Comparison of ENCODE assay signal across 8 mouse cellular contexts in genomic region chr11:18878748-18879455, GRCm38 (mm10).
DNase-seq lines count a peak whose midpoint lies in the region; ATAC-seq and TF ChIP-seq lines count a peak whose summit lies in the region.

No protein-coding gene starts in this region.

- WGBS in heart, embryonic 15.5 days, result 2% methylated on average over 13 of the region's 13 CpGs
- WGBS in embryonic facial prominence, embryonic 12.5 days, result 4% methylated on average over 13 of the region's 13 CpGs
- WGBS in limb, embryonic 11.5 days, result 1% methylated on average over 11 of the region's 13 CpGs
- 2% methylated on average over 13 of the region's 13 CpGs for WGBS in neural tube, embryonic 13.5 days

- DNase-seq in heart, postnatal 4 days, result no peak
- DNase-seq in limb, embryonic 11.5 days (ENCODE audit: low spot score), result peak; percentile 44
- DNase-seq in urinary bladder, postnatal 10 days (ENCODE audit: low spot score), result no peak
- no peak for DNase-seq in spleen, adult 12 weeks (ENCODE audit: low spot score)
- DNase-seq in left cerebral cortex, adult 2 months (ENCODE audit: extremely low spot score in 1 of 2, low spot score in 2 of 2), result no peak

- no peak for TF ChIP-seq CTCF in left cerebral cortex, adult 2 months (IDR thresholded peaks at IDR 0.05)

- peak overlapping the region; percentile 93 for H3K4me2 ChIP-seq in heart, embryonic 15.5 days
- peak overlapping the region; percentile 76 for H3K4me2 ChIP-seq in embryonic facial prominence, embryonic 12.5 days (replicated peaks)
- H3K4me2 ChIP-seq in limb, embryonic 11.5 days (ENCODE audit: low read depth, severe bottlenecking), result peak overlapping the region; percentile 66
- peak overlapping the region; percentile 89 for H3K4me2 ChIP-seq in neural tube, embryonic 13.5 days

- ATAC-seq in heart, embryonic 15.5 days (replicated peaks; ENCODE audit: insufficient number of reproducible peaks, insufficient read depth, low FRiP score, low read depth), result no peak
- no peak for ATAC-seq in embryonic facial prominence, embryonic 12.5 days (ENCODE audit: insufficient number of reproducible peaks, insufficient read depth, low FRiP score, low TSS enrichment)
- ATAC-seq in limb, embryonic 11.5 days (ENCODE audit: insufficient number of reproducible peaks, low FRiP score, low TSS enrichment, low read depth), result no peak
- ATAC-seq in neural tube, embryonic 13.5 days (ENCODE audit: low read depth), result 0 out of 2 replicates have a peak, but pooled peaks have one; percentile 8

- intact Hi-C loops in left cerebral cortex, adult 2 months (cut with DNase I), result loop anchor here (5.0 to 10.0 kb wide), 5 partner anchors 643 to 1594 kb away; no protein-coding TSS in a partner anchor

- peaks cover 5% of the 10 kb centered on the region; the same call in 1 of the 2 replicates for H3K27me3 ChIP-seq in heart, embryonic 15.5 days
- H3K27me3 ChIP-seq in embryonic facial prominence, embryonic 12.5 days, result peaks cover 7% of the 10 kb centered on the region
- peaks cover 31% of the 10 kb centered on the region for H3K27me3 ChIP-seq in limb, embryonic 11.5 days (ENCODE audit: control insufficient read depth, insufficient read depth, low read length)
- H3K27me3 ChIP-seq in neural tube, embryonic 13.5 days, result no peaks in the 10 kb centered on the region

- H3K27ac ChIP-seq in heart, embryonic 15.5 days, result peak overlapping the region; percentile 95
- peak overlapping the region; percentile 87 for H3K27ac ChIP-seq in embryonic facial prominence, embryonic 12.5 days
- H3K27ac ChIP-seq in limb, embryonic 11.5 days (replicated peaks; ENCODE audit: low read depth, low read length), result peak overlapping the region; percentile 58; the same call in 1 of the 2 replicates
- peak overlapping the region; percentile 96 for H3K27ac ChIP-seq in neural tube, embryonic 13.5 days (replicated peaks)
- H3K27ac ChIP-seq in left cerebral cortex, adult 2 months, result no peak overlapping the region

- H3K9me3 ChIP-seq in heart, embryonic 15.5 days (replicated peaks), result no peaks in the 10 kb centered on the region
- no peaks in the 10 kb centered on the region for H3K9me3 ChIP-seq in embryonic facial prominence, embryonic 12.5 days
- no peaks in the 10 kb centered on the region for H3K9me3 ChIP-seq in limb, embryonic 11.5 days (ENCODE audit: control insufficient read depth, low read length)
- H3K9me3 ChIP-seq in neural tube, embryonic 13.5 days, result no peaks in the 10 kb centered on the region

- peaks cover 38% of the 10 kb centered on the region for H3K4me1 ChIP-seq in heart, embryonic 15.5 days (replicated peaks)
- peaks cover 24% of the 10 kb centered on the region for H3K4me1 ChIP-seq in embryonic facial prominence, embryonic 12.5 days
- H3K4me1 ChIP-seq in limb, embryonic 11.5 days (ENCODE audit: control insufficient read depth, insufficient read depth, low read length), result peaks cover 13% of the 10 kb centered on the region; the same call in 1 of the 2 replicates
- H3K4me1 ChIP-seq in neural tube, embryonic 13.5 days (replicated peaks), result peaks cover 94% of the 10 kb centered on the region

- peak overlapping the region; percentile 61 for H3K9ac ChIP-seq in heart, embryonic 15.5 days
- H3K9ac ChIP-seq in embryonic facial prominence, embryonic 12.5 days, result peak overlapping the region; percentile 10; the same call in 1 of the 2 replicates
- H3K9ac ChIP-seq in limb, embryonic 11.5 days (ENCODE audit: low read length), result no peak overlapping the region
- peak overlapping the region; percentile 67 for H3K9ac ChIP-seq in neural tube, embryonic 13.5 days

- peak overlapping the region; percentile 60 for H3K4me3 ChIP-seq in heart, embryonic 15.5 days
- peak overlapping the region; percentile 39 for H3K4me3 ChIP-seq in embryonic facial prominence, embryonic 12.5 days
- peak overlapping the region; percentile 14; the same call in 1 of the 2 replicates for H3K4me3 ChIP-seq in limb, embryonic 11.5 days (ENCODE audit: low read depth, low read length)
- H3K4me3 ChIP-seq in neural tube, embryonic 13.5 days, result peak overlapping the region; percentile 42
- no peak overlapping the region for H3K4me3 ChIP-seq in left cerebral cortex, adult 2 months

- H3K36me3 ChIP-seq in heart, embryonic 15.5 days, result peaks cover 6% of the 10 kb centered on the region; the same call in 1 of the 2 replicates
- H3K36me3 ChIP-seq in embryonic facial prominence, embryonic 12.5 days, result no peaks in the 10 kb centered on the region
- H3K36me3 ChIP-seq in limb, embryonic 11.5 days (ENCODE audit: control insufficient read depth, insufficient read depth, low read length), result no peaks in the 10 kb centered on the region
- peaks cover 7% of the 10 kb centered on the region; the same call in 1 of the 2 replicates for H3K36me3 ChIP-seq in neural tube, embryonic 13.5 days
